Mouse (Mus musculus): ENCODE data around the gene Scgb1b2.

The Scgb1b2 gene

GRCm38 (mm10) chr7:31291721-31292120, at the start of gene Scgb1b2:
Gene Scgb1b2, minus strand, starts transcription at chr7:31291821.
- no peak for DNase-seq

DNA sequence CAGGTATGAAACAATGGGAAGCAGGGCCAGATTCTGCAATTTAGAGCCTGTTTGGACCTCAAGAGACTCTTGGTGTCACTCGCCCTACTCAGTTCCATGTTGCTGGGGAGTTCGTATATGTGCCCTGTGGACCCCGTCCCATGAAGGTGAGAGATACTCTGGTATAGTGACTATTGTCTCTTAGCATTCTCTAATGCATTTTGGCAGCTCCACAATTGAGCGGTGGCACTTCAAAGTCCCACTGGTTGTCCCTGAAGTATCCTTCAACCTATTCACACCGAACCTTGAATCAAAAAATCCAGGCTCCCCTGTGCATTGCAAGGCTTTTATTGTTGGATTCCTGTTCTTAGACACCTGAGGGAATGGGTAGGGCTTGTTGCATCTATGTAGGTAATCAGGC, 1.4 kb downstream of the Scgb1b2 start, which contains the start of gene Scgb2b2:
Gene Scgb2b2 (plus strand): TSS at position 301 of the 400 bp plus-strand sequence.
- no peak for DNase-seq

Data from kidney, postnatal 4 days (tissue).